Mouse (Mus musculus) kidney, embryonic 15.5 days (tissue): ENCODE results near the gene Gimap7. TPM values are rescaled to one million over a fixed set of nuclear protein-coding genes. Genes with fewer than 3 reads are reported as not detected.

ENCODE experiments used
- ATAC-seq: fragments of 200-750 bp; cut with Nextera tagmentation; replicated peaks from 2 replicates; pipeline ENCODE4 v1.8.0; 2017; ENCODE audit warnings: moderate TSS enrichment; ENCODE audit not compliant: low FRiP score
- H3K27ac ChIP-seq: fragments of 300-500 bp; sonication (generic); 2 replicates; pipeline ENCODE4 v1.5.1; 2015; ENCODE audit warnings: mild to moderate bottlenecking, inconsistent platforms
- H3K27me3 ChIP-seq: fragments of 300-500 bp; sonication (generic); 2 replicates; pipeline ENCODE4 v1.6.1; 2015; ENCODE audit warnings: inconsistent platforms
- H3K36me3 ChIP-seq: fragments of 300-500 bp; sonication (generic); 2 replicates; pipeline ENCODE4 v1.6.1; 2015; ENCODE audit warnings: inconsistent platforms
- H3K4me1 ChIP-seq: fragments of 300-500 bp; sonication (generic); 2 replicates; pipeline ENCODE4 v1.6.1; 2015; ENCODE audit warnings: inconsistent platforms
- H3K4me2 ChIP-seq: fragments of 300-500 bp; sonication (generic); 2 replicates; pipeline ENCODE4 v1.6.1; 2015; ENCODE audit warnings: moderate library complexity, mild to moderate bottlenecking, inconsistent platforms
- H3K4me3 ChIP-seq: fragments of 300-500 bp; sonication (generic); replicated peaks from 2 replicates; pipeline ENCODE4 v1.5.1; 2015; ENCODE audit warnings: mild to moderate bottlenecking, inconsistent platforms
- H3K9ac ChIP-seq: fragments of 300-500 bp; sonication (generic); 2 replicates; pipeline ENCODE4 v1.6.1; 2015; ENCODE audit warnings: mild to moderate bottlenecking, inconsistent platforms
- H3K9me3 ChIP-seq: fragments of 300-500 bp; sonication (generic); replicated peaks from 2 replicates; pipeline ENCODE4 v1.6.1; 2016; ENCODE audit warnings: inconsistent platforms
- WGBS: fragments of 180-500 bp; shearing (Covaris S2); methylation state at CpG from one replicate; pipeline ENCODE4 v1.1.7; 2015; ENCODE audit warnings: mixed read lengths; 5-methylcytosine and 5-hydroxymethylcytosine counted together
- polyA plus RNA-seq: library from polyadenylated mRNA; unstranded; fragments of >200 nt; fragmentation: Nextera tagmentation; extraction: Ambion mirVana; gene quantifications from 2 replicates; pipeline ENCODE4 v1.2.1, GENCODE M21; 2015

Gimap7 gene
- polyA plus RNA-seq, 1 experiment from 2014 or later: not detected

GRCm38 (mm10) chr6:48697555-48697930, 20.9 kb upstream of the Gimap7 start:
- H3K27me3 ChIP-seq: no peaks in the 10 kb centered on the region
- 44% methylated on average over 1 of the region's 1 CpGs for WGBS
- 0 out of 2 replicates have a peak, but pooled peaks cover 3% of the 10 kb centered on the region for H3K4me1 ChIP-seq
- no peak overlapping the region for H3K9ac ChIP-seq
- ATAC-seq: no peak
- no peaks in the 10 kb centered on the region for H3K9me3 ChIP-seq
- H3K4me3 ChIP-seq: no peak overlapping the region
- no peaks in the 10 kb centered on the region; the same call in 1 of the 2 replicates for H3K36me3 ChIP-seq
- H3K4me2 ChIP-seq: no peak overlapping the region
- H3K27ac ChIP-seq: peak overlapping the region; percentile 73

GRCm38 (mm10) chr6:48698066-48698856, 20.2 kb upstream of the Gimap7 start:
- no peak for ATAC-seq
- Histone ChIP-seq H3K27ac (peak overlapping the region; percentile 59; the same call in 1 of the 2 replicates), H3K4me3 (no peak overlapping the region), H3K4me2 (no peak overlapping the region), H3K9me3 (no peaks in the 10 kb centered on the region), H3K9ac (no peak overlapping the region), H3K4me1 (0 out of 2 replicates have a peak, but pooled peaks cover 3% of the 10 kb centered on the region), H3K27me3 (no peaks in the 10 kb centered on the region), H3K36me3 (no peaks in the 10 kb centered on the region; the same call in 1 of the 2 replicates)
- WGBS: 81% methylated on average over 7 of the region's 7 CpGs

GRCm38 (mm10) chr6:48698888-48699287, 19.5 kb upstream of the Gimap7 start:
- ATAC-seq: no peak
- Histone ChIP-seq H3K9ac (no peak overlapping the region), H3K27ac (peak overlapping the region; percentile 59), H3K36me3 (no peaks in the 10 kb centered on the region; the same call in 1 of the 2 replicates), H3K27me3 (no peaks in the 10 kb centered on the region), H3K9me3 (no peaks in the 10 kb centered on the region), H3K4me2 (no peak overlapping the region), H3K4me1 (0 out of 2 replicates have a peak, but pooled peaks cover 3% of the 10 kb centered on the region), H3K4me3 (no peak overlapping the region)
- WGBS: 77% methylated on average over 3 of the region's 3 CpGs

GRCm38 (mm10) chr6:48700251-48701075, 18.0 kb upstream of the Gimap7 start:
- ATAC-seq: peak; percentile 62; the same call in 1 of the 2 replicates
- 0 out of 2 replicates have a peak, but pooled peaks cover 3% of the 10 kb centered on the region for H3K4me1 ChIP-seq
- no peaks in the 10 kb centered on the region for H3K9me3 ChIP-seq
- H3K4me2 ChIP-seq: no peak overlapping the region
- H3K36me3 ChIP-seq: no peaks in the 10 kb centered on the region; the same call in 1 of the 2 replicates
- WGBS: 41% methylated on average over 5 of the region's 5 CpGs
- no peak overlapping the region for H3K4me3 ChIP-seq
- peak overlapping the region; percentile 68 for H3K27ac ChIP-seq
- H3K9ac ChIP-seq: no peak overlapping the region
- no peaks in the 10 kb centered on the region for H3K27me3 ChIP-seq

GRCm38 (mm10) chr6:48702146-48702545, 16.3 kb upstream of the Gimap7 start:
- Histone ChIP-seq H3K9ac (no peak overlapping the region), H3K27me3 (no peaks in the 10 kb centered on the region), H3K4me3 (no peak overlapping the region), H3K4me2 (no peak overlapping the region), H3K27ac (peak overlapping the region; percentile 61; the same call in 1 of the 2 replicates), H3K4me1 (0 out of 2 replicates have a peak, but pooled peaks cover 2% of the 10 kb centered on the region), H3K9me3 (no peaks in the 10 kb centered on the region), H3K36me3 (no peaks in the 10 kb centered on the region; the same call in 1 of the 2 replicates)
- WGBS: 87% methylated on average over 7 of the region's 7 CpGs
- ATAC-seq: no peak

- Histone ChIP-seq H3K27ac (peak overlapping the region; percentile 61; the same call in 1 of the 2 replicates), H3K27me3 (no peaks in the 10 kb centered on the region), H3K4me1 (no peaks in the 10 kb centered on the region), H3K36me3 (no peaks in the 10 kb centered on the region; the same call in 1 of the 2 replicates), H3K4me3 (no peak overlapping the region), H3K9ac (no peak overlapping the region), H3K9me3 (no peaks in the 10 kb centered on the region), H3K4me2 (no peak overlapping the region)
- ATAC-seq: no peak
- WGBS: 71% methylated on average over 5 of the region's 5 CpGs
Measured at GRCm38 (mm10) chr6:48702601-48703000, 15.8 kb upstream of the Gimap7 start.

- Histone ChIP-seq H3K4me2 (no peak overlapping the region), H3K27me3 (no peaks in the 10 kb centered on the region), H3K27ac (no peak overlapping the region), H3K4me3 (no peak overlapping the region), H3K9ac (no peak overlapping the region), H3K36me3 (no peaks in the 10 kb centered on the region; the same call in 1 of the 2 replicates), H3K9me3 (no peaks in the 10 kb centered on the region), H3K4me1 (no peaks in the 10 kb centered on the region)
- no peak for ATAC-seq
Measured at GRCm38 (mm10) chr6:48704146-48704545, 14.3 kb upstream of the Gimap7 start.

- H3K4me1 ChIP-seq: no peaks in the 10 kb centered on the region
- no peak overlapping the region for H3K27ac ChIP-seq
- no peak overlapping the region for H3K9ac ChIP-seq
- no peak for ATAC-seq
- peak overlapping the region; percentile 8 for H3K4me3 ChIP-seq
- no peaks in the 10 kb centered on the region for H3K9me3 ChIP-seq
- peak overlapping the region; percentile 35 for H3K4me2 ChIP-seq
- 64% methylated on average over 3 of the region's 3 CpGs for WGBS
- no peaks in the 10 kb centered on the region for H3K27me3 ChIP-seq
- no peaks in the 10 kb centered on the region; the same call in 1 of the 2 replicates for H3K36me3 ChIP-seq
Measured at GRCm38 (mm10) chr6:48706130-48706529, 12.3 kb upstream of the Gimap7 start.

- no peaks in the 10 kb centered on the region for H3K9me3 ChIP-seq
- ATAC-seq: no peak
- WGBS: 82% methylated on average over 4 of the region's 4 CpGs
Measured at GRCm38 (mm10) chr6:48720326-48720725, 1.9 kb downstream of the Gimap7 start.

GRCm38 (mm10) chr6:48723468-48723867, 5.0 kb downstream of the Gimap7 start:
- H3K36me3 ChIP-seq: no peaks in the 10 kb centered on the region
- 79% methylated on average over 8 of the region's 8 CpGs for WGBS

More at GRCm38 (mm10) chr6:48720326-48720725, 1.9 kb downstream of the Gimap7 start:
- Histone ChIP-seq H3K36me3 (no peaks in the 10 kb centered on the region), H3K27ac (no peak overlapping the region), H3K27me3 (no peaks in the 10 kb centered on the region), H3K9ac (no peak overlapping the region), H3K4me3 (no peak overlapping the region), H3K4me1 (0 out of 2 replicates have a peak, but pooled peaks cover 2% of the 10 kb centered on the region), H3K4me2 (no peak overlapping the region)

GRCm38 (mm10) chr6:48725476-48725875, 7.1 kb downstream of the Gimap7 start:
- H3K9ac ChIP-seq: no peak overlapping the region
- H3K4me1 ChIP-seq: peaks cover 7% of the 10 kb centered on the region; the same call in 1 of the 2 replicates
- H3K4me3 ChIP-seq: no peak overlapping the region
- no peaks in the 10 kb centered on the region for H3K27me3 ChIP-seq
- 0% methylated on average over 1 of the region's 1 CpGs for WGBS
- no peaks in the 10 kb centered on the region for H3K9me3 ChIP-seq
- peak; percentile 79 for ATAC-seq
- peak overlapping the region; percentile 51; the same call in 1 of the 2 replicates for H3K27ac ChIP-seq
- H3K4me2 ChIP-seq: no peak overlapping the region
- no peaks in the 10 kb centered on the region for H3K36me3 ChIP-seq

More at GRCm38 (mm10) chr6:48723468-48723867, 5.0 kb downstream of the Gimap7 start:
- no peak overlapping the region for H3K4me3 ChIP-seq
- ATAC-seq: no peak
- H3K27me3 ChIP-seq: no peaks in the 10 kb centered on the region
- no peak overlapping the region for H3K27ac ChIP-seq
- H3K9me3 ChIP-seq: no peaks in the 10 kb centered on the region
- H3K4me2 ChIP-seq: no peak overlapping the region
- no peak overlapping the region for H3K9ac ChIP-seq
- peaks cover 7% of the 10 kb centered on the region; the same call in 1 of the 2 replicates for H3K4me1 ChIP-seq
